Mouse (Mus musculus): Measurements from ENCODE around the gene Dtnb.

Gene Dtnb

DNA sequence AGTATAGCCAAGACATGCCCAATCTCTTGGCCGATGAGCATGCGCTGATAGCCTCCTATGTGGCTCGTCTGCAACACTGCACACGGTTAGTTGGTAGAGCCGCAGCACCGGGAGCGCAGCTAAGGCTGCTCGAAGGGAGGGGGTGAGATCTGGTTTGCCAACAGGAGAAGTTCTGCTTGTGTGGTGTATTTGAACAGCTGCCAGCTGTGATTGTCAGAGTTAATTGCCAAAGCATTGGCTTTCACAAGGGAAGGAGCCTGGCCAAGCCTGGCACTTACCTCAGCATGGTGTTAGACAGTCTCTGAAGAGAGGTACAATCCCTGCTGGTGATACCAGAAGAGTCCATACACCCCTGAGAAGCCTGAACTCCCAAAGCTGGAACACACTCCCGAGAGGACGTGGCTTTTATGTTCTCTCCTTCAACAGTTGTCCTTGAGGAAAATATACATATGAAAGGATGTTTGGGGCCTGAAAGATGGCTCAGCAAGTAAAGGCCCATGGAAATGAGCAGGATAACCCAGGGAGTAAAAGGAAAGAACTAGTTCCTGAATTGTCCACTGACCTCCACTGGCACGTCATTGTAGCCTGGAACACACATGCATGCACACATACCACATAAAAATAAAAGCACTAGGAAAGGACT, 160.6 kb downstream of the Dtnb start:
- no peak for DNase-seq (ENCODE audit: low spot score)

GRCm38 (mm10) chr12:3733328-3733727, 161.1 kb downstream of the Dtnb start:
- DNase-seq (ENCODE audit: low spot score) = no peak

DNA sequence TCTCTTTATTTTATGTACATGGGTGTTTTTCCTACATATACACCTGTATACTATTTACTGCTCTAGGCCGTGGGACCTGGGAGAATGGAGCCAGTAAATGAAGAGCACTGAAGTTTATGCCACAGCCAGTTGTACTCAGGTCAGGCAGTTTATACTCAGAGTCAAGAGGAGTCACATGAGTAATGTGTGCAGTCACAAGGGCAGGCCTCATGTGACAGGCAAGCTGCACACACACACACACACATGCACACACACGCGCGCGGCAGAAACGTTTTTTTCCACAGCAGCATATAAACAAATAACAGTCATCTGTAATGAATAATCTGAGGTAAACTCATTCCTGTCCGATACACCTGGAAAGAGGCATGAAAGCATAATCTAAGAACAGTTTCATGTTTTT, 164.8 kb downstream of the Dtnb start:
- DNase-seq (ENCODE audit: low spot score) = no peak

DNA sequence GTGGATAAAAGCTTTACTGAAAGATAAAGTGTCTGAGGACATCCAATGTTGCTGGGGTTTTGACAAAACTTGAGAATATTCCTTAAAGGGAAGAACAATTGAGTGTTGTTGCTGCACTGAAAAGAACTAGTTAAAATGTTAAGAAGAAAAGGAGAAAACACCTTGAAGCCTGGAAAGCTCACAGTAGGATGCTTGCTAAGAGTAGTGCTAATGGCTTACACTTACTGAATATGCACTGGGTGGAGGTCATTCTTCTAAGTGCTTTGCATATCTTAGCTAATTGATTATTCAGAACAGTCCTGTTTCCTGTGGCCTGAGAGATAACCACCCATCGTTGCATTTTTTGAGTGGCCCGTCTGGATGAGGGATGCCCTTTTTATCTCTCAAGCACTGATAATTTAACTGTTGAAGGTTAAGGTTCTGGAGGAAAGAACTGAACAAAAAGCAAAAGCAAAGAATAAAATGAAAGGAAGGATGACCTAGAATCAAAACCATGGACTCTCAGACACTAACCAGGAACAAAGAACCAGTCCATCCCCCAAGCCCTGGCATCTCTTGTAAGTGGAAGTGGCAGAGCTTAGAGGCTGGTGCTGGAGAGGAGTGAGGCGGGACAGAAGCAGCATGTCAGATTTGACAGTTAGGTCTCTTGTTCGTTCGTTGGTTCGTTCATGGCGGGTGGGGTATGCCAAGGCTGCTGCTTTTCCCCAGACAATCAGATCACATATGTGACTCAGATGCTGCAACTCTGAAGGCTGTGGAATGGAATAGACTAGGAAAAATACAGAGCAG, 166.8 kb downstream of the Dtnb start:
- DNase-seq (ENCODE audit: low spot score) = no peak

DNA sequence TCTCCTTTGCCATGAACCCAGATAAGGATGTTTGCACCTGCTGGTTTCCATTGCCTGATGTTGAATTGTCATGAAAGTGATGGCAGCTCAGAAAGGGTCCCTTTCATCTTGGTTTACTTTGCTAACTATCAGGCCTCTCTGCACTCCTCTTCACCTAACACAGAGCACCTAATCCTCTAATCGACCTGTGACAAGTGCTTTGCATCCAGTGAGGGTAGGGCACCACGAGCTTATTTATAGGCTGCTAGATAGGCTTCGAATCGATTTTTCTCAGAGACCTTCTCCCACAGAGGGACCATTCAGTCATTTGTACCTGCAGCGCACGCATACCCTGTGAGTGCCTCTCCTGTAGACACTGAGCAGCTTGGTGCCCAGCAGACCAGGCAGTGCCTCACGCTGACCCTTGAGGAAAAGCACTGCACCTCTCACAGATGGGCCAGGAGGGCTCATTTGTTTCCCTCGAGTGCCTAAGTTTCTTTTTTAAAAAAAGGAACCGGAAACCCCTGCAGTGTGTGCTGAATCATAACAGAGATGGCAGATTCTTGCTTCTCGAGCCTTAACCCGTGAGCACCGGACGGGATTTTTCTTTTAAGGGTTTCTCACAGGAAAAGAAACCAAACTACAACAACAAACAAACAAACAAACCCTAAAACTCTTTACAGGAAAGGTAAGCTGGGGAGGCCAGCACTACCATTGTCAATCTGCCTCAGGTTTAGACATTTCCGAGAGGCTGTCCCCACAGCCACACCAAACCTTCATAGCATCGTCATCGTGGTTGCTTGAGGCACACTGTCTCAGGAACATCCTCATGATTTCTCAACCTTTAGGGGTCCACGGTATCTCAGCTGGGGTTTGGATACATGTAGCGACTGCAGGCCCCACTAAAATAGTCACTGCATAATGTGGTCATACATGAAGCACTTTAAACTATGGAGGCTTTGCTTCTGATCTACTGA, 167.8 kb downstream of the Dtnb start:
- no peak for DNase-seq (ENCODE audit: low spot score)

DNA sequence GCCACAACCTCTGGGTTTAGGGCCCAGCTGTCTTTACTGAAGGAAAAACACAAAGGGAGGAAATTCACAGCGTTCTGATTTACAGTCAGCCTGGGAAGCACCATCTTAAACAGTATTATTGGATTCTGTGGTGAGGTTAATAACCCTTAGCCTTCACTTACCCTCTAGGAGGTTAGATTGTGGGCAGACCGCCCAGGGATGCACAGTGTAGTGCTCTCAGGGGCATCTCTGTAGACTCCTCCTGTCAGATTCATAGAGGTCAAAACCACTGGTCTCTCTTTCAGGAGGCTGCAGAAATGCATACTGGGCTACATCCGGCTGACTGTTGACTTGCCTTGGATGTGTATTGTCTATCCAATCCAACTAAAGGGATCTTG, 168.5 kb downstream of the Dtnb start:
- DNase-seq (ENCODE audit: low spot score) = no peak

GRCm38 (mm10) chr12:3745432-3746105, 173.4 kb downstream of the Dtnb start:
- no peak for DNase-seq (ENCODE audit: low spot score)

- no peak for DNase-seq (ENCODE audit: low spot score)
These were observed 174.2 kb downstream of the Dtnb start for GRCm38 (mm10) chr12:3746369-3746768.

GRCm38 (mm10) chr12:3747583-3747982, 175.4 kb downstream of the Dtnb start:
- no peak for DNase-seq (ENCODE audit: low spot score)

- no peak for DNase-seq (ENCODE audit: low spot score)
These were observed 183.3 kb downstream of the Dtnb start for GRCm38 (mm10) chr12:3755522-3755921.

- DNase-seq (ENCODE audit: low spot score) = no peak
These were observed 184.0 kb downstream of the Dtnb start for GRCm38 (mm10) chr12:3756216-3756615.

GRCm38 (mm10) chr12:3758127-3758526, 185.9 kb downstream of the Dtnb start:
- DNase-seq (ENCODE audit: low spot score) = no peak

- no peak for DNase-seq (ENCODE audit: low spot score)
These were observed 187.2 kb downstream of the Dtnb start for GRCm38 (mm10) chr12:3759419-3759818.

GRCm38 (mm10) chr12:3760876-3761590, 188.9 kb downstream of the Dtnb start:
- no peak for DNase-seq (ENCODE audit: low spot score)

- no peak for DNase-seq (ENCODE audit: low spot score)
These were observed 189.6 kb downstream of the Dtnb start for GRCm38 (mm10) chr12:3761591-3762295.

DNA sequence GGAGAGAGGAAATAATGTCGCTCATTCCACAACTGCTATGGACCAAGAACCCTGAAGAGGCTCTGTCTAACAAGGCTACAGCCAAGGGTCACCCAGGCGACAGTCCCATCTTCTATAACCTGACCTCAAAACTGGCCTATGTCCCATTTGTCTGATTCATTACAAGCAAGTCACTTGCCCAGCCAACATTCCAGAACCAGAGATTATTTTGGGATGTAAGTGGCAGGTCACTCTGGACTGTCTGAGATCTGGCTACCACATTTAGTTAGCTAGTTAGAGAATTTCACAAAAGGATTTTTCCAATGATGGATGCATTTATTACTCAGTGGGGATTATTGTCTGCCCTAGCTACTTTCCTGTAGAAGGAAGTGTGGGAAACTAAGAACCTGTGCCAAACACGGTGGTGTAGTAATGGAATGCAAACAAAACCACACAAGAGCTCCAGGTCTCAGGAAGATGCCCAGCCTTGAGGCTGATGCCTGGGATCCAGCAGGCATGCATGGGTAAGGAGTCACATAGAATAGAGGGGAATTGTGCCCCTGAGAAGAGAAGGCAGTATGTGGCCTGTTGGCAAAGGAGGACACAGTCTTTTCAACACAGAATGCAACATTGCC, 192.1 kb downstream of the Dtnb start:
- no peak for DNase-seq (ENCODE audit: low spot score)

DNA sequence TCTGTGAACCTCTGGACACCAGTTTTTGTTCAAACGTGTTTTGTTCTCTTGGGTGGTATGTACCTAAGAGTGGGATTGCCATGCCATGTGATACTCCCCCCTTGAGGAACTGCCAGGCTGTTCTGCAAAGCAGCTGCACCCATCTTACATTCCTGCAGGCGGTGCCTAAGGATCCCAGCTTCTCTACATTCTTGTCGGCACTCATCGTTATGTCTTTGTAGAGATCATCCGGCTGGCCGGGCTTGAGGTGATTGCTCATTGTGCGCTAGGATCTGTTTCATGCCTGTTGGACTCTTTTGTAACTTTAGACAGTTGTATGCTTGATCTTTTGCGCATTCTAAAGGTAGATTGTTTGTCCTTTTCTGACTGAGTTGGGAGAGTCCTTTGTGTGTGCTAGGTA, 195.2 kb downstream of the Dtnb start:
- no peak for DNase-seq (ENCODE audit: low spot score)

DNA sequence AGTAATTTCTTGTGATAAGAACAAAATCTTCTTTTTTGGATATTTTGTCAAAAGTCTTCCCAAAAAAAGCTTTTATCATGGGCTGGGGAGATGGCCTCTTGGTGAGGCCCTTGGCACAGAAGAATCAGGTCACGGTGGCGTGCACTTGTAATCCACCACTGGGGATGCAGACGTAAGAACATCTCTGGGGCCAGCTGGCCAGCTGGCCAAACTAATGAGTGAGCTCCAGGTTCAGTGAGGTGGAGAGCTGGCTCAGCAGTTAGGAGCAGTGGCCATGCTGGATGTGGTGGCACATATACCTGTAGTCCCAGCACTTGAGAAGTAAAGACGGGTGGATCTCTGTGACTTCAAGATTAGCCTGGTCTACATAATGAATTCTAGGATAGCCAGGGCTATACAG, 196.2 kb downstream of the Dtnb start:
- no peak for DNase-seq (ENCODE audit: low spot score)

GRCm38 (mm10) chr12:3770546-3770945, 198.4 kb downstream of the Dtnb start:
- DNase-seq (ENCODE audit: low spot score) = no peak

DNA sequence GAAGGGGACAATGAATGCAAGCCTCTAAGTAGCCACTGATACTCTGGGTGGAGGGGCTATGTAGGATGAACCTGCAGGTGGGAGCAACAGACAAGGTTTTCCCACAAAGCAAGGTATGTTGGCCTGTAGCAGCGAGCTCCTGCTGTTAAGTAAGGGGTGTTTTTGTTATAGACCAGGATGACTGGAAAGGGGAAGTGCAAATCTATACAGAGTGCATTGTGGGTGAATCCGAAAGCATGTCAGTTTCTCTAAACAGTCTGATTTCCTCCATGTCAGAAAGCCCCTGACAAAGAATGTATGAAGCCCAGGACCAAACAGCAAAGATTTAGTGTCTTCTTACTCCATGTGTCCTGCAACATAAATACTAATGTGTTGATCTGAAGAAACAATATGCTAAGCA, 198.9 kb downstream of the Dtnb start:
- no peak for DNase-seq (ENCODE audit: low spot score)
